Mouse (Mus musculus): ENCODE data around the gene Cphx1. TPM values are rescaled to one million over a fixed set of nuclear protein-coding genes. Genes with fewer than 3 reads are reported as not detected.
"Not testable (repeated sequence)": the region's sequence is repeated elsewhere in the genome, so short reads cannot be mapped to it uniquely, and the experiment has no call there.

Cphx1 gene
- not detected in 2 replicates for polyA plus RNA-seq (2012; rRNA removed)

DNA sequence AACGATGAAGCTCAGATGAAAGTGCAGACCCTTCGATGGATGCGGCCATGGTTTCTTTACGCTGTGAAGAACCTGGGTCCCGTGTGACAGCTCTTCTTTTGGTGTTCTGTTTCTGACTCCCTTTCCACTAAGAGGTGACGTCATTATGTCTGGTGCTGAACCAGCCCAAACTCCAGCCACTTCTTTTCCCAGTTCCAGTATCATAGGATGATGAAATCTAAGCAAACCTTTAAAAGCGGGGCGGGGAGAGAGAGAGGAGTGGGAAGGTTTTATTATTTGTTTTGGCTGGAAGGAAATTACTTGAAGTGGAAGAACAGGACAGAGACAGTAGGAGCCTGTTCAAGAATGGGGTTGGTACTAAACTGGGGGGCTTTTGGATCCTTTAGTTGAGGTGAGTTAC is at the start of gene Cphx1:
Gene Cphx1 (plus strand): TSS at position 301 of the 400 bp plus-strand sequence.
- DNase-seq (ENCODE audit: low read depth), result not testable (repeated sequence)

DNA sequence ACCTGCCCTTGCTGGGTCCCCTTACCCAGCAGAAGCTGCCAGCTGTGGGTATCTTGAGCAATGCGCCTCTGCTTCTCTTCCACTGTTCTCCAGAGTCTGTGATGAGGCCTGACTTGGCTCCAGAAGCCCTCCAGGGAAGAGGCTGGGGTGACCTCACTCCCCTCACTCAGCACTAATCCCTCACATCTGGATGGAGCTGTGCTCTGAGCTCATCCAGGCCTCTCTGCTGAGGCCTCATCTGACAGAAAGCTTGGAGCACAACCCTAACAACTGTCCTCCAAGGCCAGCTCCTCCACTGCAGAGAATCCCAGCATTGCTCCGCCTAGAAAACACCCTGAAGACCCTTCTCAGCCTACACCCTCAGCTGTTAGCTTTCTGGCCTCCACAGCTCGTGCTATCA is 43.5 kb upstream of the Cphx1 start:
- not testable (repeated sequence) for DNase-seq (ENCODE audit: low read depth)

DNA sequence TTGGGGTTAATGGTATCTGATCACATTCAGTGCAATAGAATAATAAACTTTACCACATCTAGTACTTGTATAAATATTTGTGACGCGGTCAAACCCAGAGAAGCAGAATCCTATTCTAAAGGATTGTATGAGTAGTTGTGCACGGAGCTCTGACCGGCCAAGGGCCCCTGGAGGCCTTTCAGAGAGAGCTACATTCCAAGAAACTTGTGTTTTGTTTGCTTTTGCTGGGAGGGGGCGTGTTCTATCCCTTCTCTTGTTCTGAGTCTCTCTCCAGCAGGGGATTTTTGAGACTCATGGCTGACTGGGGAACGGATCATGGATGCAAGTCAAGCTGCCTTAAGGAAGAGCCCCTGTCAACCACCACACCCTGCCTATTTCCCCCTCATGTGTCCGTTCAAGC is 42.4 kb upstream of the Cphx1 start:
- not testable (repeated sequence) for DNase-seq (ENCODE audit: low read depth)

DNA sequence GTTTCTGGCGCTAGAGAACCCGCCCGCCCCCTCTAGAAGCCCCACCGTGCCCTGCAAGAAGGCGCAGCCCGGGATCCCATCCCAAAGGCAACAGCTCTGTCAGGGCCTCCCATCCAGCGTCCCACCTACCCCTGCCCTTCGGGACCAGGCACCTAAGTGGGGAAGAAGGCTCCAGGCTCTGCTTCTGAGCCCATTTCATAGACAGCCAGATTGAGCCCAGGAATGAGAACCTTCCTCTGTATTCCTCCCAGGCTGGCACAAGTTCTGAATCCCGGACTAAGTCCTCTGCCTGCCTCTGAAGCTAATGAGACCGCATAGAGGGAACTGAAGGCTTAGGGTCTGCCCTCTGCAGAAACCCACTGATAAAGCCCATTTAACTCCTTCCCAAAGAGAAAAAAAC is 35.1 kb upstream of the Cphx1 start, which contains the start of gene Plac9a:
Gene Plac9a (minus strand): TSS at position 101 of the 400 bp plus-strand sequence.
- not testable (repeated sequence) for DNase-seq (ENCODE audit: low read depth)

- not testable (repeated sequence) for DNase-seq (ENCODE audit: low read depth)
Measured at GRCm38 (mm10) chr14:25905243-25905642, 32.9 kb upstream of the Cphx1 start.

DNA sequence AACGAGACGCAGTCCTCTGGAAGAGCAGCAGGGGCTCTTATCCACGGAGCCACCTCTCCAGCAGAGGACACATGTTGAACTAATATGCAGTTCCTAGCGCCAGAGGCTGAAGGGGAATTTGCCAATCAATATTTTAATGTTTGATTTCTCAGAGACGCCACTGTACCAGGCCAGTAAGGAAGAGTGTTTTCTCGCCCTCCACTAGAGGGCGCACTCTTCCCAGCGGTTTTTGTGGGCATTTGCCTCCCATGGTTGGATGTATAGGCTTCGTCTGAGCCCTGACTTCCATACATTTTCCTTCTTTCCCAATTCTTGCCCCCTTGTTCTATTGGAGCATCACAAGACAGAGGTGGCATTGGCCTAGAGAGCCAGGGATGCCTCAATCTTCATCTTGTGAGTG is 30.8 kb upstream of the Cphx1 start:
- not testable (repeated sequence) for DNase-seq (ENCODE audit: low read depth)

GRCm38 (mm10) chr14:25908976-25909375 is 29.1 kb upstream of the Cphx1 start:
- not testable (repeated sequence) for DNase-seq (ENCODE audit: low read depth)

DNA sequence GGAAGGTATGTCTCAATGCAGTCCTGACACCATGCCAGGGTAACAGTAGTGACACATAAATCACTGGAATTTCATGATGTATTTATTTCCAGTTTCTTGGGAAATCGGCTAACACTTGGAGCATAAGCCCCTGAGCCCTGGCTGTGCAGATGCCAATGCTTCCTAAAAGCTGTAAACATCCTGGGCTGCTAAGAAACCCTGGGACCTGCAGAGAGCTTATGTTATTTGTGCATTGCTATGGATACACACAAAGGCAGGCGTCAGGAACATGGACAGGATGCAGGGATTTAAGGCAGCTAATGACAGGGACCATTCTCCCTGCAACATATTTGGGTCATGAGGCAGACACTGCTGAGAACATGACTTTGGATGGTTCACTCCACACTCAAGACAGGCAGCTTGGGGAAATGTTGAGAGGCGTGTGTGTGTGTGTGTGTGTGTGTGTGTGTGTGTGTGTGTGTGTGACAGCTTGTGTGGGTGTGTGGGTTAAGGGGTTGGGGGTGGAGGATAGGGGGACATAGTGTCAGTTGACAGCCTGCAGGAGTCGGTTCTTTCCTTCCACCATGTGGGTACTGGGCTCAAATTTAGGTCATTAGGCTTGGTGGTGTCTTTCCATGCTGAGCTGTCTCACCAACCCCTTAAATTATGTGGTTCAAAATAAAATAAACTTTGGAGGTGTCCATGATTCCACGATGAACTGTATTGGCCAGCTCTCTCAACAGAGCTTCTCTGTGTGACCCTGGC is 19.5 kb upstream of the Cphx1 start:
- not testable (repeated sequence) for DNase-seq (ENCODE audit: low read depth)

- DNase-seq (ENCODE audit: low read depth), result not testable (repeated sequence)
Measured at GRCm38 (mm10) chr14:25926814-25927561, 11.1 kb upstream of the Cphx1 start.

GRCm38 (mm10) chr14:25927562-25927881 is 10.6 kb upstream of the Cphx1 start, which contains the start of gene Tmem254a:
Gene Tmem254a (minus strand): TSS chr14:25927672.
- DNase-seq (ENCODE audit: low read depth), result not testable (repeated sequence)

- DNase-seq (ENCODE audit: low read depth), result not testable (repeated sequence)
Measured at GRCm38 (mm10) chr14:25936867-25937630, 1.1 kb upstream of the Cphx1 start.

DNA sequence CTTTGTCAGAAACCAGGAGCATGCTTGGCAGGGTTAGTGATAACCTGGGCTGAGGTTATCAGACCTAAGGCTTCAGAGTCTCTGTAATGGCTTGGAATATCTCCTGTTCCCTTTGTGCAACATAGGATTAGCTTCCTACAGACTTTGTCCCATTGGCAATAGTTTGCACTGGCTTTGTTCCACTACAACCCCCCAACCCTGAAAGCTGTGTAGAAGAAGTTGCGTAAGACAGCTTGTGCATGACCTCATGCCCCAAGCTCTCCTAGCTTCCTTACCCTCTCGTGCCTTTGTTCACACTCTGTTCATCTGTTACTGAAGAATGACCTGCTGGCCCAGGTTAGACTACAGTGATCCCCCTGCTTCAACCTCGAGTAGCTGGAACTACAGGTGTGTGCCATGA is 19.8 kb downstream of the Cphx1 start:
- not testable (repeated sequence) for DNase-seq (ENCODE audit: low read depth)

DNA sequence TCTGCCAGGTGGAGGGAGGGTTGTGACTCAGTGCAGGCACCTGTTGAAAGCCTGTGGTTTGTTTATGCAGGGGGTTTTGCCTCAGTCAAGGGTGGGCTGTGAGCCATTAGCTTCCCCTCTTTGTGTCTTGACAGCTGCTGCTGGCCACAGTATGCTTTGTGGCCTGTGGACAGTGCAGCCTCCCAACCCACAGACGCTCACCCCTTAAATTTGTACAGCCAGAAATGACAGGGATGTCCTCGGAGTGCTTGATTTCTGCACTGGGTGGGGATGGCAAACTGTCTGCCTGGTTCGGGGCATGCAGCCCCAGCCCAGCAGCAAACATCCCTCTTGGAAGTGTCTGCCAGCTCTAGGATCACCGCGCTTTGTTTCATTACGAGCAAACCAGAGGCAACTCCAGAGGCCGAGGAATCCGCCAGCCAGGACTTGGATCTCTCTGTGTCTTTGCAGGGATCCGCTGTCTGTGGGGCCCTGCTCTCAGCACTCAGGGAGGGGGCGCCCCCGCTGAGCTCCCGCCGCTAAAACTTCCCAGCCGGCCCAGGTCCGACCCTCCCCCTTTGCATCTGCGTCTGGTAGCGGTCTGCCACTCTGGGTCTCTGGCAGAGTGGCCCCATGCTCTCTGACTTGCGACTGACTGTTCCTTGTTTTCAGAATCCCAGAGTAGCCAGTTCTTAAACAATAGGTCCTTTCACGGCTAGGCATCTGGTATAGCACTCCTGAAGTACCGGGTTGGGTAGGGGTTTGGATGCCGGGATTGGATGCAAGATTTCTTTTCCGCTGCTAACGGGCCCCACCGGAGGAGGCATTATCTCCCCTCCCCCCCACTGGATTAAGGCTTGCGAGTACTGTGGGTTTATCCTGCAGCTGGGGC is 40.5 kb downstream of the Cphx1 start, which contains the start of gene Duxbl1:
Gene Duxbl1 (plus strand): TSS at position 207 of the 871 bp plus-strand sequence.
- DNase-seq (ENCODE audit: low read depth), result not testable (repeated sequence)

GRCm38 (mm10) chr14:25979242-25979941 is 41.3 kb downstream of the Cphx1 start:
- not testable (repeated sequence) for DNase-seq (ENCODE audit: low read depth)

DNA sequence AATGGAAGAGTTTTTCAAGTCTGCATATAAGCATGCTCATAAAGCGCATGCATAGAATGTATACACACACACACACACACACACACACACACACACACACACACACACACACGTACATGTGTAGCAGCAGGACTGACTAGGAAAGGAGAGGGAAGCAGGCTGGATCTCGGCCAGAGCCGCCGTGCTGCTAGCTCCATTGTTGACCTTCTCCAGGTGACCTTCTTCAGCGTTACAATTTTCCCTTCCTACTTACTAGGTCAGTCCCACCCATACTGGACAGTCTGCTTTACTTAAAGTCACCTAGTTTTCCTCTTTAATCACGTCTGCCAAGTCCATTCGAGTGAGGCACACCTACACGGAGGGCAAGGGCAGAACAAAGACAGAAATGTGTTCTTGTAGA is 43.8 kb downstream of the Cphx1 start:
- DNase-seq (ENCODE audit: low read depth), result not testable (repeated sequence)

Other genes starting within 250 kb of the Cphx1 start
- gene Ppif, start 244.2 kb upstream of the Cphx1 start, polyA plus RNA-seq (2012; rRNA removed), result 31.2 and 34.0 TPM in 2 replicates
- 40.3 and 46.7 TPM in 2 replicates for gene Zcchc24, start 169.3 kb upstream of the Cphx1 start, polyA plus RNA-seq (2012; rRNA removed)
- gene Anxa11, start 96.1 kb upstream of the Cphx1 start, polyA plus RNA-seq (2012; rRNA removed), result 53.0 and 58.4 TPM in 2 replicates
- gene Plac9a, start 35.2 kb upstream of the Cphx1 start, polyA plus RNA-seq (2012; rRNA removed), result 3.8 and 4.4 TPM in 2 replicates
- 7.9 and 13.5 TPM in 2 replicates for gene Tmem254a, start 10.6 kb upstream of the Cphx1 start, polyA plus RNA-seq (2012; rRNA removed)
- 0.16 and 0.41 TPM in 2 replicates for gene Duxbl1, start 40.3 kb downstream of the Cphx1 start, polyA plus RNA-seq (2012; rRNA removed)
- gene Gm9780, start 104.4 kb downstream of the Cphx1 start, polyA plus RNA-seq (2012; rRNA removed), result 318 and 347 TPM in 2 replicates
- gene Tmem254c, start 129.1 kb downstream of the Cphx1 start, polyA plus RNA-seq (2012; rRNA removed), result 101 and 111 TPM in 2 replicates
- not detected in 2 replicates for gene Cphx2, start 143.2 kb downstream of the Cphx1 start, polyA plus RNA-seq (2012; rRNA removed)
- gene Cphx3, start 144.0 kb downstream of the Cphx1 start, polyA plus RNA-seq (2012; rRNA removed), result 0.11 TPM in 1 of 2 replicates, not detected in the other
- gene Duxbl2, start 180.0 kb downstream of the Cphx1 start, polyA plus RNA-seq (2012; rRNA removed), result 0.15 and 0.89 TPM in 2 replicates
- 75.4 and 85.4 TPM in 2 replicates for gene Plac9b, start 244.2 kb downstream of the Cphx1 start, polyA plus RNA-seq (2012; rRNA removed)